Mouse (Mus musculus) embryonic facial prominence, embryonic 11.5 days (tissue): ENCODE measurements around the gene Ap2b1. TPM values are rescaled to one million over a fixed set of nuclear protein-coding genes. Genes with fewer than 3 reads are reported as not detected.

Source experiments
- ATAC-seq: fragments of 200-750 bp; cut with Nextera tagmentation; replicated peaks from 2 replicates; pipeline ENCODE4 v1.8.0; 2017; ENCODE audit warnings: low read depth; ENCODE audit not compliant: insufficient number of reproducible peaks, low FRiP score, low TSS enrichment
- DNase-seq: peaks from one replicate; pipeline ENCODE4 v3.0.0-alpha.2; 2015; ENCODE audit warnings: low spot score
- H3K27ac ChIP-seq: fragments of 300-500 bp; sonication (generic); replicated peaks from 2 replicates; pipeline ENCODE4 v1.5.1; 2014; ENCODE audit warnings: mild to moderate bottlenecking, low read depth, low read length, control low read depth
- H3K27me3 ChIP-seq: fragments of 300-500 bp; sonication (generic); 2 replicates; pipeline ENCODE4 v1.6.1; 2014; ENCODE audit warnings: mild to moderate bottlenecking, low read length, moderate library complexity, mixed read lengths; ENCODE audit not compliant: control insufficient read depth, insufficient read depth
- H3K36me3 ChIP-seq: fragments of 300-500 bp; sonication (generic); replicated peaks from 2 replicates; pipeline ENCODE4 v1.6.1; 2014; ENCODE audit warnings: low read depth, mild to moderate bottlenecking, low read length, moderate library complexity, mixed read lengths; ENCODE audit not compliant: control insufficient read depth, insufficient read depth
- H3K4me1 ChIP-seq: fragments of 300-500 bp; sonication (generic); 2 replicates; pipeline ENCODE4 v1.6.1; 2014; ENCODE audit warnings: low read length, mixed read lengths; ENCODE audit not compliant: control insufficient read depth, insufficient read depth
- H3K4me2 ChIP-seq: fragments of 300-500 bp; sonication (generic); 2 replicates; pipeline ENCODE4 v1.6.1; 2014; ENCODE audit warnings: low read depth, mild to moderate bottlenecking, control low read depth, low read length, moderate library complexity
- H3K4me3 ChIP-seq: fragments of 300-500 bp; sonication (generic); 2 replicates; pipeline ENCODE4 v1.5.1; 2014; ENCODE audit warnings: low read depth, low read length, control low read depth
- H3K9ac ChIP-seq: fragments of 300-500 bp; sonication (generic); replicated peaks from 2 replicates; pipeline ENCODE4 v1.6.1; 2014; ENCODE audit warnings: mild to moderate bottlenecking, control low read depth, low read length
- H3K9me3 ChIP-seq: fragments of 300-500 bp; sonication (generic); replicated peaks from 2 replicates; pipeline ENCODE4 v1.6.1; 2016; ENCODE audit warnings: mild to moderate bottlenecking, low read length, inconsistent platforms, mixed read lengths; ENCODE audit not compliant: control insufficient read depth
- WGBS: fragments of 180-500 bp; shearing (Covaris S2); extraction: QIAGEN DNeasy Blood & Tissue Kit; methylation state at CpG from one replicate; pipeline ENCODE4 v1.1.7; 2014; 5-methylcytosine and 5-hydroxymethylcytosine counted together
- polyA plus RNA-seq: library from polyadenylated mRNA; unstranded; fragments of >200 nt; fragmentation: Nextera tagmentation; extraction: Ambion mirVana; gene quantifications from 2 replicates; pipeline ENCODE4 v1.2.1, GENCODE M21; 2014

The Ap2b1 gene
- polyA plus RNA-seq, 1 experiment from 2014 or later: 93.5 TPM

GRCm38 (mm10) chr11:83440081-83441064 lies 141.5 kb downstream of the Ap2b1 start:
- no peak overlapping the region for H3K27ac ChIP-seq
- H3K4me3 ChIP-seq: peak overlapping the region; percentile 52
- peaks cover 39% of the 10 kb centered on the region for H3K27me3 ChIP-seq
- WGBS: 1% methylated on average over 65 of the region's 75 CpGs
- peak overlapping the region; percentile 90 for H3K4me2 ChIP-seq
- DNase-seq: peak; percentile 97
- peak; percentile 89 for ATAC-seq
- peak overlapping the region; percentile 59 for H3K9ac ChIP-seq
- no peaks in the 10 kb centered on the region for H3K4me1 ChIP-seq
- no peaks in the 10 kb centered on the region for H3K9me3 ChIP-seq
- no peaks in the 10 kb centered on the region for H3K36me3 ChIP-seq

- Histone ChIP-seq H3K9ac (no peak overlapping the region), H3K4me3 (no peak overlapping the region), H3K4me1 (no peaks in the 10 kb centered on the region), H3K27me3 (peaks cover 41% of the 10 kb centered on the region), H3K27ac (no peak overlapping the region), H3K4me2 (no peak overlapping the region), H3K36me3 (no peaks in the 10 kb centered on the region), H3K9me3 (no peaks in the 10 kb centered on the region)
- ATAC-seq: no peak
- 32% methylated on average over 7 of the region's 7 CpGs for WGBS
- no peak for DNase-seq
These were observed 142.4 kb downstream of the Ap2b1 start for GRCm38 (mm10) chr11:83441235-83441634.

DNA sequence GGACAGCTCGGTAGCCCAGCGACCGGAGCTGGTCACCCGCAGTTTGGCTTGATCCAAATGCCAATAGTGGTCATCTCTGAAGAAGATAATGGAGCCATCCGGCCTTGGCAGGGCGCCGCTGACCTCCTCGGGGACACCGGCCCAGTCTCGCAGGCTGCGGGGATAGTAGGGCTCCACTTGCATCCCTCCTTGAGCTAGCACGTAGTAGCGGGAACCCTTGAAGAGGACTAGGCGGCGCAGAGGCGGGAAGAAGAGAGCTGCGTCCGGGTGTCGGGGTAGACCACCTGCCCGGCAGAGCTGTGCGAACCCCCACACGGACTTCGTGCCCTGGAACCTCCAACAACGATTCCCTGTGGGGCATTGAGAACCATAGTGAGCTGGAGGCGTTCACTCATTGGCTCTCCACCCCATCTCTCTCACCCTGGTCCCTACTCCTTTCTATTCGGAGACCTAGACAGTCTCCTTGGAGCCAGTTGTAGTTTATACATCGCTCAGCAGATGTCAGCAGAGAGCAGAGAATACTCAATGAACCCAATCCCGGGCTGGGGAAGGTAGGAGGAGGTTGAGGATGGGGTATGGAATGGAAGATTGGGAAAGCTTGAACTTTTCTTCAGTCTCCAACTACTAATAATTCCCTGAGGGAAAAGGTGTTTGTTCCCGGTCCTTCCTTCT lies 143.9 kb downstream of the Ap2b1 start:
- Histone ChIP-seq H3K27ac (no peak overlapping the region), H3K4me3 (no peak overlapping the region), H3K9ac (no peak overlapping the region; the same call in 1 of the 2 replicates), H3K4me2 (peak overlapping the region; percentile 26), H3K36me3 (no peaks in the 10 kb centered on the region), H3K9me3 (no peaks in the 10 kb centered on the region), H3K4me1 (no peaks in the 10 kb centered on the region), H3K27me3 (peaks cover 41% of the 10 kb centered on the region)
- DNase-seq (peak; percentile 91), ATAC-seq (no peak)
- WGBS: 9% methylated on average over 29 of the region's 29 CpGs

GRCm38 (mm10) chr11:83443824-83444223 lies 145.0 kb downstream of the Ap2b1 start:
- ATAC-seq: no peak
- H3K36me3 ChIP-seq: no peaks in the 10 kb centered on the region
- DNase-seq: no peak
- no peak overlapping the region for H3K9ac ChIP-seq
- H3K4me2 ChIP-seq: no peak overlapping the region
- no peak overlapping the region for H3K27ac ChIP-seq
- no peak overlapping the region for H3K4me3 ChIP-seq
- peaks cover 4% of the 10 kb centered on the region; the same call in 1 of the 2 replicates for H3K4me1 ChIP-seq
- H3K27me3 ChIP-seq: peaks cover 41% of the 10 kb centered on the region
- no peaks in the 10 kb centered on the region for H3K9me3 ChIP-seq
- WGBS: 13% methylated on average over 7 of the region's 7 CpGs

- Histone ChIP-seq H3K9ac (no peak overlapping the region), H3K4me1 (peaks cover 4% of the 10 kb centered on the region; the same call in 1 of the 2 replicates), H3K9me3 (no peaks in the 10 kb centered on the region), H3K4me3 (0 out of 2 replicates have a peak overlapping the region, but pooled peaks have one; percentile 9), H3K27me3 (peaks cover 41% of the 10 kb centered on the region), H3K36me3 (no peaks in the 10 kb centered on the region), H3K4me2 (peak overlapping the region; percentile 27; the same call in 1 of the 2 replicates), H3K27ac (no peak overlapping the region)
- DNase-seq: no peak
- WGBS: 28% methylated on average over 19 of the region's 19 CpGs
- ATAC-seq: no peak
These were observed 146.2 kb downstream of the Ap2b1 start for GRCm38 (mm10) chr11:83445001-83445400.

- Histone ChIP-seq H3K27me3 (peaks cover 22% of the 10 kb centered on the region), H3K4me2 (no peak overlapping the region), H3K27ac (no peak overlapping the region)
These were observed 148.8 kb downstream of the Ap2b1 start for GRCm38 (mm10) chr11:83447612-83448011.

GRCm38 (mm10) chr11:83448021-83448926 lies 149.4 kb downstream of the Ap2b1 start:
- H3K9ac ChIP-seq: no peak overlapping the region
- H3K4me3 ChIP-seq: no peak overlapping the region
- H3K4me1 ChIP-seq: peaks cover 4% of the 10 kb centered on the region; the same call in 1 of the 2 replicates
- H3K27ac ChIP-seq: peak overlapping the region; percentile 35; the same call in 1 of the 2 replicates
- H3K4me2 ChIP-seq: no peak overlapping the region; the same call in 1 of the 2 replicates
- WGBS: 25% methylated on average over 16 of the region's 16 CpGs
- no peaks in the 10 kb centered on the region for H3K36me3 ChIP-seq
- DNase-seq: no peak
- peaks cover 18% of the 10 kb centered on the region for H3K27me3 ChIP-seq
- H3K9me3 ChIP-seq: no peaks in the 10 kb centered on the region
- ATAC-seq: no peak

More at GRCm38 (mm10) chr11:83447612-83448011, 148.8 kb downstream of the Ap2b1 start:
- WGBS: 54% methylated on average over 10 of the region's 10 CpGs
- DNase-seq (no peak), ATAC-seq (no peak)
- H3K36me3 ChIP-seq: no peaks in the 10 kb centered on the region
- no peak overlapping the region for H3K4me3 ChIP-seq
- peaks cover 4% of the 10 kb centered on the region; the same call in 1 of the 2 replicates for H3K4me1 ChIP-seq
- no peak overlapping the region for H3K9ac ChIP-seq
- H3K9me3 ChIP-seq: no peaks in the 10 kb centered on the region
